Mouse (Mus musculus) C2C12 (cell line): ENCODE data around the gene Ube3c. TPM values are rescaled to one million over a fixed set of nuclear protein-coding genes. Genes with fewer than 3 reads are reported as not detected.

ENCODE experiments used
- H3K27me3 ChIP-seq: one replicate; pipeline ENCODE4 v1.6.1; 2011; ENCODE audit not compliant: control insufficient read depth, insufficient read depth, insufficient read length
- H3K36me3 ChIP-seq: one replicate; pipeline ENCODE4 v1.6.1; 2011; ENCODE audit not compliant: control insufficient read depth, insufficient read depth
- H3K4me3 ChIP-seq: one replicate; pipeline ENCODE4 v1.5.1; 2011; ENCODE audit warnings: mild to moderate bottlenecking, control low read depth; ENCODE audit not compliant: poor library complexity, insufficient read depth, severe bottlenecking
- H3K79me2 ChIP-seq: one replicate; pipeline ENCODE4 v1.6.1; 2011; ENCODE audit not compliant: control insufficient read depth, insufficient read depth
- H3K79me3 ChIP-seq: one replicate; pipeline ENCODE4 v1.6.1; 2011; ENCODE audit warnings: low read depth, control low read depth
- H3ac ChIP-seq: one replicate; pipeline ENCODE3; 2011; ENCODE audit warnings: low read depth; ENCODE audit not compliant: control insufficient read depth, insufficient read length
- CEBPB ChIP-seq: IDR thresholded peaks from one replicate; pipeline ENCODE4 v1.6.1; 2011; ENCODE audit warnings: low read depth, mild to moderate bottlenecking, control low read depth, moderate library complexity
- CTCF ChIP-seq: IDR thresholded peaks from one replicate; pipeline ENCODE4 v1.5.1; 2011; ENCODE audit not compliant: control insufficient read depth, insufficient read depth, insufficient read length
- FOSL1 ChIP-seq: IDR thresholded peaks from one replicate; pipeline ENCODE4 v1.8.0; 2011; ENCODE audit warnings: mild to moderate bottlenecking, low read length; ENCODE audit not compliant: poor library complexity, insufficient read depth, severe bottlenecking
- MAX ChIP-seq: IDR thresholded peaks from one replicate; pipeline ENCODE4 v1.6.1; 2011; ENCODE audit warnings: mild to moderate bottlenecking, control low read depth
- MYOD1 ChIP-seq: IDR thresholded peaks from one replicate; pipeline ENCODE4 v1.6.1; 2011; ENCODE audit warnings: low read depth; ENCODE audit not compliant: control insufficient read depth, insufficient read length
- MYOG ChIP-seq: IDR thresholded peaks from one replicate; pipeline ENCODE4 v1.6.1; 2011; ENCODE audit not compliant: control insufficient read depth, insufficient read length; ENCODE audit errors: extremely low read depth
- USF1 ChIP-seq: IDR thresholded peaks from one replicate; pipeline ENCODE4 v1.6.1; 2011; ENCODE audit warnings: low read depth, mild to moderate bottlenecking, control low read depth, moderate library complexity
- polyA plus RNA-seq: library from polyadenylated mRNA; unstranded; fragments of >200 nt; fragmentation: generic; extraction: Trizol; gene quantifications from one replicate; pipeline ENCODE4 v1.2.1, GENCODE M21; 2012; ENCODE audit warnings: missing spikeins

The Ube3c gene
- polyA plus RNA-seq, 1 experiment, result 26.6 TPM

- Histone ChIP-seq H3K79me3 (no peaks in the 10 kb centered on the region), H3ac (no peak overlapping the region), H3K79me2 (no peaks in the 10 kb centered on the region), H3K27me3 (no peaks in the 10 kb centered on the region), H3K4me3 (no peak overlapping the region), H3K36me3 (no peaks in the 10 kb centered on the region)
- TF ChIP-seq FOSL1 (no peak), MAX (no peak)
Measured at GRCm38 (mm10) chr5:29688352-29688751, 119.3 kb downstream of the Ube3c start.

GRCm38 (mm10) chr5:29698493-29698892, 129.5 kb downstream of the Ube3c start:
- Histone ChIP-seq H3ac (no peak overlapping the region), H3K36me3 (no peaks in the 10 kb centered on the region), H3K79me3 (no peaks in the 10 kb centered on the region), H3K4me3 (no peak overlapping the region), H3K27me3 (no peaks in the 10 kb centered on the region), H3K79me2 (no peaks in the 10 kb centered on the region)
- TF ChIP-seq CEBPB (no peak), CTCF (no peak), USF1 (peak; percentile 79), MAX (peak; percentile 78), FOSL1 (no peak), MYOD1 (no peak), MYOG (no peak)

- Histone ChIP-seq H3K4me3 (no peak overlapping the region), H3K79me3 (no peaks in the 10 kb centered on the region), H3K36me3 (no peaks in the 10 kb centered on the region), H3K79me2 (no peaks in the 10 kb centered on the region), H3K27me3 (no peaks in the 10 kb centered on the region), H3ac (no peak overlapping the region)
- no peak for TF ChIP-seq MYOD1
- TF ChIP-seq USF1, result no peak
Measured at GRCm38 (mm10) chr5:29699520-29700202, 130.6 kb downstream of the Ube3c start.

GRCm38 (mm10) chr5:29707241-29707640, 138.2 kb downstream of the Ube3c start:
- H3K27me3 ChIP-seq, result no peaks in the 10 kb centered on the region
- H3ac ChIP-seq, result no peak overlapping the region
- H3K36me3 ChIP-seq, result no peaks in the 10 kb centered on the region
- H3K79me3 ChIP-seq, result no peaks in the 10 kb centered on the region
- no peaks in the 10 kb centered on the region for H3K79me2 ChIP-seq
- H3K4me3 ChIP-seq, result no peak overlapping the region
- no peak for TF ChIP-seq MAX
- TF ChIP-seq CTCF, result no peak
- TF ChIP-seq MYOD1, result no peak

DNA sequence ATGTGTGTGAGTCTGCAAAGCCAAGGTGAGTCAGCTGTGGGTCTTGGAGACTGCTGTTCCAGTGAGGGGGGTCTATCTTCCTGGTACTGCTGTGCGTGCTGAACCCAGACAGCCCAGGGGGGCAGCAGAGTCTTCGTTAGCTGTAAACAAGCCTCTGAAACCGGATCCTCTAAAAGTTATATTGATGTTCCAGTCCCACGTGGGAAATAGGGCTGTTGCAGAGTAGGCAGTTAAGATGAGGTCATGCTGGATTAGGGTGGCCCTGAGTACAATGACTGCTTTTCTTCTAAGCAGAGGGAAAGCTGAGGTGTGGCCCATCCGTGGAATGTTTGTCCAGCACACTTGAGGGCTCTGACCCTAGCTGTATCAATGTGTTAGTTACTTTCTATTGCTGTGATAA, 139.2 kb downstream of the Ube3c start:
- TF ChIP-seq MYOD1, result no peak
- TF ChIP-seq FOSL1, result no peak
- TF ChIP-seq USF1, result peak; percentile 49
- TF ChIP-seq CTCF, result no peak
- no peak for TF ChIP-seq CEBPB
- TF ChIP-seq MYOG, result no peak
- TF ChIP-seq MAX, result peak; percentile 75
- H3K4me3 ChIP-seq, result no peak overlapping the region
- no peaks in the 10 kb centered on the region for H3K79me3 ChIP-seq
- no peaks in the 10 kb centered on the region for H3K36me3 ChIP-seq
- H3ac ChIP-seq, result no peak overlapping the region
- H3K79me2 ChIP-seq, result no peaks in the 10 kb centered on the region
- H3K27me3 ChIP-seq, result no peaks in the 10 kb centered on the region

DNA sequence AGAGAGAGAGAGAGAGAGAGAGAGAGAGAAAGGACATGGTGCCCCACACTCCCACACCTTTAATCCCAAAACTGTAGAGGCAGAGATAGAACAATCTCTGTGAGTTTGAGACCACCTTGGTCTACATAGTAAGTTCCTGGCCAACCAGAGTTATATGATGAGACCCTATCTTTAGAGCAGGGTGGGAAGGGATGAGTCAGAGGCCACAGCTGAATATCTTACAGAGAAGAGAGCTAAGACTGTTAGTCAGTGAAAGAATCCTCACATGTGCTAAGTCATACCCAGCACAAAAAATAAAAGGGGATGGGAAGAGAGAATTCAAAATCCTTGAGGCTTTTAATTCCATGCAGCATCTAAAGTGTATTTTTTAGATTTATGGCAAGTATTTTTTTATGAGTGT, 142.6 kb downstream of the Ube3c start:
- Histone ChIP-seq H3K4me3 (no peak overlapping the region), H3ac (no peak overlapping the region), H3K79me2 (no peaks in the 10 kb centered on the region), H3K36me3 (no peaks in the 10 kb centered on the region), H3K27me3 (no peaks in the 10 kb centered on the region), H3K79me3 (no peaks in the 10 kb centered on the region)
- TF ChIP-seq FOSL1 (no peak), CEBPB (no peak), MAX (no peak), USF1 (no peak), MYOG (no peak), MYOD1 (no peak), CTCF (no peak)
